Mouse (Mus musculus) bone marrow macrophage, adult 2 months (primary cell): ENCODE data around the gene Olfr874. TPM values are rescaled to one million over a fixed set of nuclear protein-coding genes. Genes with fewer than 3 reads are reported as not detected.
"Not testable (repeated sequence)": the region's sequence is repeated elsewhere in the genome, so short reads cannot be mapped to it uniquely, and the experiment has no call there.

Experiments
- H3K27ac ChIP-seq: 2 replicates; pipeline ENCODE4 v1.5.1; 2012; ENCODE audit warnings: low read depth, low read length; ENCODE audit not compliant: insufficient read depth
- H3K4me1 ChIP-seq: 2 replicates; pipeline ENCODE4 v1.6.1; 2012; ENCODE audit warnings: low read length; ENCODE audit not compliant: control insufficient read depth, insufficient read depth
- H3K4me3 ChIP-seq: 2 replicates; pipeline ENCODE4 v1.5.1; 2012; ENCODE audit warnings: mild to moderate bottlenecking, low read length, moderate library complexity; ENCODE audit not compliant: insufficient read depth
- CTCF ChIP-seq: IDR thresholded peaks from 2 replicates; pipeline ENCODE4 v1.5.1; 2012; ENCODE audit warnings: low read depth, mild to moderate bottlenecking, low read length, moderate library complexity
- POLR2A ChIP-seq: IDR thresholded peaks from 2 replicates; pipeline ENCODE4 v1.6.1; 2012; ENCODE audit warnings: mild to moderate bottlenecking, low read depth, low read length, borderline replicate concordance
- polyA plus RNA-seq: library from polyadenylated mRNA; stranded (reverse); fragments of >200 nt; gene quantifications from 2 replicates; pipeline ENCODE4 v1.2.4, GENCODE M21; 2012; ENCODE audit not compliant: missing spikeins, insufficient read depth, insufficient read length

The Olfr874 gene
- polyA plus RNA-seq, 1 experiment = not detected

- no peak for TF ChIP-seq CTCF
- Histone ChIP-seq H3K27ac (no peak overlapping the region), H3K4me3 (no peak overlapping the region), H3K4me1 (no peaks in the 10 kb centered on the region)
These were observed 37.9 kb downstream of the Olfr874 start for GRCm38 (mm10) chr9:37782766-37783260.

- not testable (repeated sequence) for H3K27ac ChIP-seq, H3K4me3 ChIP-seq, H3K4me1 ChIP-seq
These were observed 38.8 kb downstream of the Olfr874 start for GRCm38 (mm10) chr9:37783394-37784387.

- Histone ChIP-seq H3K4me3 (no peak overlapping the region), H3K4me1 (no peaks in the 10 kb centered on the region), H3K27ac (no peak overlapping the region)
- TF ChIP-seq CTCF (no peak), POLR2A (no peak)
These were observed 41.5 kb downstream of the Olfr874 start for GRCm38 (mm10) chr9:37786411-37786810.

Other genes with a start within 250 kb of the Olfr874 start
- 0.97 TPM in 1 of 2 replicates, not detected in the other for gene Esam, start 217.0 kb upstream of the Olfr874 start, polyA plus RNA-seq
- not detected in 2 replicates for gene Vsig2, start 205.9 kb upstream of the Olfr874 start, polyA plus RNA-seq
- not detected in 2 replicates for gene Nrgn, start 192.2 kb upstream of the Olfr874 start, polyA plus RNA-seq
- 28.8 and 31.5 TPM in 2 replicates for gene Siae, start 189.4 kb upstream of the Olfr874 start, polyA plus RNA-seq
- 1.3 and 1.6 TPM in 2 replicates for gene Spa17, start 131.4 kb upstream of the Olfr874 start, polyA plus RNA-seq
- gene Tbrg1, start 87.8 kb upstream of the Olfr874 start, polyA plus RNA-seq = 36.4 and 36.5 TPM in 2 replicates
- not detected in 2 replicates for gene Panx3, start 75.9 kb upstream of the Olfr874 start, polyA plus RNA-seq
- not detected in 2 replicates for gene Olfr160, start 28.9 kb upstream of the Olfr874 start, polyA plus RNA-seq
- not detected in 2 replicates for gene Olfr875, start 26.8 kb downstream of the Olfr874 start, polyA plus RNA-seq
- gene Olfr876, start 57.9 kb downstream of the Olfr874 start, polyA plus RNA-seq = 0.17 TPM in 1 of 2 replicates, not detected in the other
- gene Olfr877, start 109.2 kb downstream of the Olfr874 start, polyA plus RNA-seq = not detected in 2 replicates
- 0.16 TPM in 1 of 2 replicates, not detected in the other for gene Olfr145, start 151.6 kb downstream of the Olfr874 start, polyA plus RNA-seq
- not detected in 2 replicates for gene Olfr878, start 172.7 kb downstream of the Olfr874 start, polyA plus RNA-seq
- gene Olfr881, start 246.7 kb downstream of the Olfr874 start, polyA plus RNA-seq = not detected in 2 replicates